Mouse (Mus musculus) embryonic facial prominence, embryonic 11.5 days (tissue): ENCODE measurements around the gene Tex19.1. TPM values are rescaled to one million over a fixed set of nuclear protein-coding genes. Genes with fewer than 3 reads are reported as not detected.
"Not testable (repeated sequence)": the region's sequence is repeated elsewhere in the genome, so short reads cannot be mapped to it uniquely, and the experiment has no call there.

ENCODE experiments used
- ATAC-seq: fragments of 200-750 bp; cut with Nextera tagmentation; replicated peaks from 2 replicates; pipeline ENCODE4 v1.8.0; 2017; ENCODE audit warnings: low read depth; ENCODE audit not compliant: insufficient number of reproducible peaks, low FRiP score, low TSS enrichment
- DNase-seq: peaks from one replicate; pipeline ENCODE4 v3.0.0-alpha.2; 2015; ENCODE audit warnings: low spot score
- H3K27ac ChIP-seq: fragments of 300-500 bp; sonication (generic); replicated peaks from 2 replicates; pipeline ENCODE4 v1.5.1; 2014; ENCODE audit warnings: mild to moderate bottlenecking, low read depth, low read length, control low read depth
- H3K27me3 ChIP-seq: fragments of 300-500 bp; sonication (generic); 2 replicates; pipeline ENCODE4 v1.6.1; 2014; ENCODE audit warnings: mild to moderate bottlenecking, low read length, moderate library complexity, mixed read lengths; ENCODE audit not compliant: control insufficient read depth, insufficient read depth
- H3K36me3 ChIP-seq: fragments of 300-500 bp; sonication (generic); replicated peaks from 2 replicates; pipeline ENCODE4 v1.6.1; 2014; ENCODE audit warnings: low read depth, mild to moderate bottlenecking, low read length, moderate library complexity, mixed read lengths; ENCODE audit not compliant: control insufficient read depth, insufficient read depth
- H3K4me1 ChIP-seq: fragments of 300-500 bp; sonication (generic); 2 replicates; pipeline ENCODE4 v1.6.1; 2014; ENCODE audit warnings: low read length, mixed read lengths; ENCODE audit not compliant: control insufficient read depth, insufficient read depth
- H3K4me2 ChIP-seq: fragments of 300-500 bp; sonication (generic); 2 replicates; pipeline ENCODE4 v1.6.1; 2014; ENCODE audit warnings: low read depth, mild to moderate bottlenecking, control low read depth, low read length, moderate library complexity
- H3K4me3 ChIP-seq: fragments of 300-500 bp; sonication (generic); 2 replicates; pipeline ENCODE4 v1.5.1; 2014; ENCODE audit warnings: low read depth, low read length, control low read depth
- H3K9ac ChIP-seq: fragments of 300-500 bp; sonication (generic); replicated peaks from 2 replicates; pipeline ENCODE4 v1.6.1; 2014; ENCODE audit warnings: mild to moderate bottlenecking, control low read depth, low read length
- H3K9me3 ChIP-seq: fragments of 300-500 bp; sonication (generic); replicated peaks from 2 replicates; pipeline ENCODE4 v1.6.1; 2016; ENCODE audit warnings: mild to moderate bottlenecking, low read length, inconsistent platforms, mixed read lengths; ENCODE audit not compliant: control insufficient read depth
- WGBS: fragments of 180-500 bp; shearing (Covaris S2); extraction: QIAGEN DNeasy Blood & Tissue Kit; methylation state at CpG from one replicate; pipeline ENCODE4 v1.1.7; 2014; 5-methylcytosine and 5-hydroxymethylcytosine counted together
- polyA plus RNA-seq: library from polyadenylated mRNA; unstranded; fragments of >200 nt; fragmentation: Nextera tagmentation; extraction: Ambion mirVana; gene quantifications from 2 replicates; pipeline ENCODE4 v1.2.1, GENCODE M21; 2014

Tex19.1 gene
- polyA plus RNA-seq: 0.24 TPM in 1 of 2 replicates, not detected in the other

DNA sequence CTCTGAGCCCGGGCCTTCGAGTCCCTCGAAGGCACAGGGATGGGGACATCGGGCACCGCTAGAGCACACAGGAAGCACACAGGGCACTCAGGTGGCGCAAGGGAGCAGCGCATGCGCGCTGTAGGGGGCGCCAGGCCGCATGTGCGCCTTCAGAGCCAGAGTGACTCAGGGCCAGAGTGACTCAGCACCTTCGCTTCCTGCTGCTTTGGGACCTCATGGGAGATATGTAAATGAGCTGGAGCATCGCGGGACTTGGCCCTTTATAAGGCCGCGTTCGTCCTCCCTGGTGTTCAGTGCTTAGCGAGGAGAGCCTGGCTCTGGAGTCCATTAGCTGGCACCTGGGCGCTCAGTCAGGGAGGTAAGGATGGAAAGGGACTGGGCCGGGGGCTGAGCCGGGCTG is at the start of gene Tex19.1:
TSS of gene Tex19.1 (plus strand) at position 279 of the 400 bp plus-strand sequence.
- Histone ChIP-seq H3K4me2 (no peak within 1 kb of the TSS), H3K27ac (no peak within 1 kb of the TSS), H3K9ac (no peak within 1 kb of the TSS), H3K9me3 (no peaks in the 10 kb centered on the region), H3K36me3 (no peaks in the 10 kb centered on the region), H3K27me3 (no peaks in the 10 kb centered on the region), H3K4me3 (no peak within 1 kb of the TSS), H3K4me1 (no peaks in the 10 kb centered on the region)
- ATAC-seq (no peak), DNase-seq (no peak)
- 89% methylated on average over 22 of the region's 22 CpGs for WGBS

GRCm38 (mm10) chr11:121099762-121100161 is 46.2 kb upstream of the Tex19.1 start:
- WGBS: 80% methylated on average over 7 of the region's 7 CpGs
- ATAC-seq (no peak), DNase-seq (no peak)
- no peak overlapping the region for H3K4me2 ChIP-seq
- H3K27me3 ChIP-seq: no peaks in the 10 kb centered on the region
- no peaks in the 10 kb centered on the region for H3K36me3 ChIP-seq
- H3K27ac ChIP-seq: no peak overlapping the region
- H3K9me3 ChIP-seq: no peaks in the 10 kb centered on the region
- H3K4me1 ChIP-seq: no peaks in the 10 kb centered on the region
- H3K9ac ChIP-seq: no peak overlapping the region
- no peak overlapping the region for H3K4me3 ChIP-seq

DNA sequence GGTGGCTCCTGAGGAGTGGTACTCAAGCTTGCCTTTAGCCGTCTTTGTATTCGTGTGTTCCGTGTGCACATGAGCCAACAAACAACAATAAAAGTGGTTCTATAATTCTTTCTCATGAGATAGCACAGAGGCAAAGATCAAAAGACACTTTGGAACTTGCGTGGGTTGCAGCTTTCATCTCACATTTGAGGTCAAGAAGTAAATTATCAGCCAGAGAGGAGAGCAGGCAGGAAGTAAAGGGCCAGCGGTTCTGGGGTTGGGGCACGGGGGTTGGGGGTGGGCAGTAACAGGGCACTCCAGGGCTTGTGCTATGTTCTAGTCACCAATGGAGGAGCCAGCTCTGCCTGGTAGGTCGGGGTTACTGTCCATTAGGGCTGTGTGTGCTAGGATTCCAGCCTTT is 45.3 kb upstream of the Tex19.1 start:
- H3K9me3 ChIP-seq: no peaks in the 10 kb centered on the region
- no peak overlapping the region for H3K27ac ChIP-seq
- no peak overlapping the region for H3K4me3 ChIP-seq
- no peaks in the 10 kb centered on the region for H3K27me3 ChIP-seq
- no peaks in the 10 kb centered on the region for H3K4me1 ChIP-seq
- no peak for ATAC-seq
- WGBS: 63% methylated on average over 7 of the region's 7 CpGs
- H3K36me3 ChIP-seq: no peaks in the 10 kb centered on the region
- H3K4me2 ChIP-seq: no peak overlapping the region
- no peak for DNase-seq
- no peak overlapping the region for H3K9ac ChIP-seq

GRCm38 (mm10) chr11:121101124-121101805 is 44.7 kb upstream of the Tex19.1 start:
- ATAC-seq: no peak
- 86% methylated on average over 4 of the region's 4 CpGs for WGBS
- H3K27ac ChIP-seq: no peak overlapping the region
- no peaks in the 10 kb centered on the region for H3K9me3 ChIP-seq
- H3K9ac ChIP-seq: no peak overlapping the region
- no peak overlapping the region for H3K4me3 ChIP-seq
- no peaks in the 10 kb centered on the region for H3K36me3 ChIP-seq
- H3K27me3 ChIP-seq: no peaks in the 10 kb centered on the region
- H3K4me1 ChIP-seq: no peaks in the 10 kb centered on the region
- H3K4me2 ChIP-seq: no peak overlapping the region
- no peak for DNase-seq

DNA sequence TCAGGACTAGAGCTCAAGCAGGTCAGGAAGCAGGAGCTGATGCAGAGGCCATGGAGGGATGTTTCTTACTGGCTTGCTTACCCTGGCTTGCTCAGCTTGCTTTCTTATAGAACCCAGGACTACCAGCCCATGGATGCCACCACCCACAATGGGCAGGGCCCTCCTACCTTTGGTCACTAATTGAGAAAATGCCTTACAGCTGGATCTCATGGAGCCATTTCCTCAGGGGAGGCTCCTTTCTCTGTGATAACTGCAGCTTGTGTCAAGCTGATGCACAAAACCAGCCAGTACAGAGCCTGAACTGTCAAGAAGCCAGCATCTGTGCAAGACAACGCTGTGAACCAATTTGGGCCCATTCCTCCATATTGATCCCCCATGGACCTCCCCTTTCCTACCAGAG is 38.7 kb upstream of the Tex19.1 start:
- H3K4me1 ChIP-seq, H3K36me3 ChIP-seq, H3K9ac ChIP-seq, H3K27ac ChIP-seq, DNase-seq, H3K9me3 ChIP-seq, H3K4me3 ChIP-seq, H3K27me3 ChIP-seq, H3K4me2 ChIP-seq, ATAC-seq: not testable (repeated sequence)
- 48% methylated on average over 1 of the region's 1 CpGs for WGBS

- DNase-seq (no peak), ATAC-seq (no peak)
- Histone ChIP-seq H3K27me3 (no peaks in the 10 kb centered on the region), H3K4me3 (no peak overlapping the region), H3K9me3 (no peaks in the 10 kb centered on the region), H3K9ac (no peak overlapping the region), H3K4me1 (no peaks in the 10 kb centered on the region), H3K36me3 (no peaks in the 10 kb centered on the region), H3K27ac (no peak overlapping the region), H3K4me2 (no peak overlapping the region)
- WGBS: 66% methylated on average over 9 of the region's 9 CpGs
Observed at GRCm38 (mm10) chr11:121108061-121108460, 37.9 kb upstream of the Tex19.1 start.

GRCm38 (mm10) chr11:121109986-121110385 is 36.0 kb upstream of the Tex19.1 start:
- DNase-seq: peak; percentile 35
- Histone ChIP-seq H3K9ac (no peak overlapping the region), H3K27ac (no peak overlapping the region), H3K36me3 (no peaks in the 10 kb centered on the region), H3K27me3 (no peaks in the 10 kb centered on the region), H3K4me1 (no peaks in the 10 kb centered on the region), H3K4me3 (no peak overlapping the region), H3K9me3 (no peaks in the 10 kb centered on the region), H3K4me2 (no peak overlapping the region)
- ATAC-seq: no peak
- 33% methylated on average over 2 of the region's 2 CpGs for WGBS

DNA sequence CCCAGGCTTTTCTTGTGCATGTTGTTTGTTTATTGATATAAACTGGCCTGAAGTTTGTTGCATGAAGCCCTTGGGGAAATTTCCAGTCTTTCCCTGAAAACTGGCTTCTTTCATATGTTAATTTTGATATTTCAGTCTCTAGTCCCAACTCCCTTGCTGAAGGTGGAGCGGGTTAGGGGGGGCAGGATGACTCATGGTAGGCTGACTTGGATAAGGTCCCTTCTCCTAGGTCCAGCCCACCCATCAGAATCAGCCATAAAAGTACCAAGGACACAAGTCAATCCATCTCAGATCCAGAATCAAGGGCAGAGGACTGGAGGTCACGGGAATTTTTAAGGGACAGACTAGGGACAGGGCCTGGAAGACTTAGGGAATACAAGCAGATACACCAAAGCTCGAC is 34.9 kb upstream of the Tex19.1 start:
- Histone ChIP-seq H3K27me3 (no peaks in the 10 kb centered on the region), H3K4me3 (no peak overlapping the region), H3K36me3 (no peaks in the 10 kb centered on the region), H3K4me1 (no peaks in the 10 kb centered on the region), H3K9me3 (no peaks in the 10 kb centered on the region), H3K9ac (no peak overlapping the region), H3K4me2 (no peak overlapping the region), H3K27ac (no peak overlapping the region)
- no peak for DNase-seq
- 89% methylated on average over 3 of the region's 3 CpGs for WGBS
- ATAC-seq: no peak
